Mouse (Mus musculus) thymus, adult 18-20 months (tissue): Measurements from ENCODE around the gene Mark4.

Experiments
- DNase-seq, 2 experiments: peaks; one replicate each; pipeline ENCODE4 v3.0.0; 2022; ENCODE audit warnings: mixed read lengths in 2 of 2

The Mark4 gene

DNA sequence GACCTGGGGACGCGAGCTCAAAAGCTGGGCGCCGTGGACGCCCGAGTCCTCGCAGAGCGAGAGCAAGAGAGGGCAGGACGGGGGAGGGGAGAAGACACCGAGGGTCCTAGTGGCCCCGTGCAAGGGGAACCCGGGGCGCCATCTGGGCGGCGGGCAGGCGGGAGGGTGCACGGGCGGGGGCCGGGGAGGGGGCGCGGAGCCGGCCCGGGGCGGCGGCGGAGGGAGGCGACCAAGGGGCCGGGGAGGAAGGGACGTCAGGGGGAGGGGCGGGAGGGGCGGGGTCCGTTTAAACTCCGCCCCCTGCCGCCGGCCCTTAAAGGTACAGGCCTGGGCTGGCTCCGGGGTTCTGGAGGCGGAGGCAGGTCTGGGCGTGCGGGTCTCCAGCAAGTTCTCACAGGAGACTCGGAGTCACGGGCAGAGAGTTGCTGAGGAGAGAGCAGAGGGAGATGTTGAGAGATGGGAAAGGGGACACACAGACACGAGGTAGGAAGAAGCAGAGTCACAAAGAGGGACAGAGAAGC is at the start of gene Mark4:
Gene Mark4 (minus strand): TSS at position 231 of the 521 bp plus-strand sequence.
- DNase-seq = peak; percentile 63 to 69

DNA sequence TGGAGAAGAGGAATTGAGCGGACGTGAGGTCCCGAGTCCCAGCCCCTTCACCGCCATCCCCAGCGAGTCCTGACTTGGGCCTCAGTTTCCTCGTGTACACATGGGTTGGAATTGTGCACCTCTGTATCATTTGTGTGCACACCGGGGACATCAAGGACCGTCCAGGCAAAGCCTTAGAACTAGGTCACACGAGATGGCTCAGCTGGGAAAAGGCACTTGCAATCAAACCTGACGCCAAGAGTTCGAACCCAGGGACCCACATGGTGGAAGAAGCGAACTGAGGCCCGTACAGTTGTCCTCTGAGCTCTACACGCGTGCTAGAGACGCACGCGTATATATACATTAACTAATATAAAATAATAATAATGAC is 49.0 kb upstream of the Mark4 start:
- DNase-seq = no peak

DNA sequence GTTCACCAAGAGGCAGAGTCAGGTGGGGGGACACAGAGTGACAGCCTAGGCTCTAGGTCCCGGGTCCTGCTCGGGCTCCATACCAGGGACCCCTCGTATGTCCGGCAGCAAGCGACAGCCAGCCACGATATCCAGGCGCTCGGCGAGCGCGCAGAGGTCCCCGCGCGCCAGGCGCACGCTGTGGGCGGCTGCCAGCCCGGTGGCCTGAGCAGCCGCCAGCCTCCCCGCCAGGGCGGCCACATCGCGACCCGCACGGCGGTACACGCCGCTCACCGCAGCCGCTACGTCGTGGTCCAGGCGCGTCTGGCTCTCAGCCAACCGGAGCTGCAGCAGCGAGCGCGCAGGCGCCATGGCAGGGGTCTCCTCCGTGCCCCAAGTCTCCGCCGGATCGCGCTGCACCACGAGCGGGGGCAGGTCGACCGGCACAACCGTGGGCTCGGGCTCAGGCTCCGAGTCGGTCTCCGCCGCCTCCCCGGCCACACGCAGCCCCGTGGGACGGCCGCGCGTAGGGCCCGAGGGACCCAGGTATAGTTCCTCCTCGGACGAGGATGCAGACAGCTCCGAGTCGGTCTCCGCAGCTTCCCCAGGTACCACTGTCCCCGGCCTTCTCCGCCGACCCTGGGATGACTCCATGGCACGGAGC is 48.5 kb upstream of the Mark4 start:
- peak; percentile 40 to 43 for DNase-seq

DNA sequence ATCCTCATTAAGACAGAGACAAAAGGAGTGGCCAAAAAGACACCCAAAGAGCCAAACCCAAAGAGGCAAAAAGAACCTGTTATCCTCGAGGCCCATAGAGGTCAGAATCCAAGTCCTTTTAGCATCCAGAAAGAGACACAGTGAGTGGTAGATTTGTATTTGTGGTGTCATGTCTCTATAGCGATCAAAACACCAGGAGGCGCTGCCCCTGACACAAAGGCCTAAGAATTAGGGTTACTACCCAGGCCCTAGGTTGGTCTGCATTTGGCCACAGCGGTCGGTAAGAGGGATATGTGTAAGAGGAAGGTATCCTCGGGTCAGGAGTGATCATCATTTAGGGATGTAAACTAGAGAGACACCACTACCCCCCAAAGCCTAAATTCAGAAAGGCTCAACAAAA is 47.7 kb upstream of the Mark4 start:
- no peak for DNase-seq

DNA sequence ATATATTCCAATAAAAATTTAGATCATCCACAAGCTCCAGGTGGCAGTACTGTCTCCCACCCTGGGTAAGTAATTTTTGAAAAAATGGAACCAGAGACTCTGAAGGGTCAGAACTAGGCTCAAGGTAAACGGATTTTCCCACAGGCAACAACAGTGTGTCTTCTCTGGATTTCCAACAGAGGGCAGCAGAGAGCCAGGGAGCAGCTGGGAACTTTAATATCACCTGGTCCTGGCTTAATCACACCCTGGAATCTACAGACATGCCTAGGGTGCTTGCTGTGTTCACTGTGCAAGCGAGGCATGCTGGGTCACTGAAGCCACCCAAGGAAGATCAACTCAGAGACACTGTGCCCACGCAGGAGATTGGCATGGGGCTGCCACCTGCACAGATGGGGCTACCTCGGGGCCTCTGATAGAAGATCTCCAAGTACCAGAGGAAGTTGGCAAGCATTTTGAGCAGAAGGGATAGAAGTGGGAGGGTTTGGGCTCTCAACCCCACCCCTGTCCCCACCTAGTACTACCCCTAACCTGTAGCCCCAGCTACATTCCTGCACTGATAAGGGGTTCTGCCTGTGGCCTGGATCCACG is 45.0 kb upstream of the Mark4 start:
- DNase-seq = no peak

DNA sequence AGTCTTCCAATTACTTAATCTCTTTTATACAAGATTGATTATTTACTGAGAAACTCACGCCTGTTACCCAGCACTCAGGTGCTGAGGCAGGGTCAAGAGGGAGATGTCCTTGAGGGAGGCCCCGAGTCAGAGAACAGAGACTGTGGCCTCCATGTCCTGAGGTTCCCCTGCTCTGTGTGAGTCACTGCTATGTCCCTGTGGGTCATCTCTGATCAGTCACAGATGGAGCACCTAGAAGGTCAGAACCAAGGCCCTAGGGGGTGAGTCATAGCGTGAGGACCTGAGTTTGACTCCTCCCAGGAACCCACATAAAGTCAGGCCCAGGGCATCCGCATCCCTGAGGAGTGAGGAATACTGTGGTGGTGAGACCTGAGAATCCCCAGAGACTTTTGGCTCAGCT is 43.0 kb upstream of the Mark4 start:
- no peak for DNase-seq

DNA sequence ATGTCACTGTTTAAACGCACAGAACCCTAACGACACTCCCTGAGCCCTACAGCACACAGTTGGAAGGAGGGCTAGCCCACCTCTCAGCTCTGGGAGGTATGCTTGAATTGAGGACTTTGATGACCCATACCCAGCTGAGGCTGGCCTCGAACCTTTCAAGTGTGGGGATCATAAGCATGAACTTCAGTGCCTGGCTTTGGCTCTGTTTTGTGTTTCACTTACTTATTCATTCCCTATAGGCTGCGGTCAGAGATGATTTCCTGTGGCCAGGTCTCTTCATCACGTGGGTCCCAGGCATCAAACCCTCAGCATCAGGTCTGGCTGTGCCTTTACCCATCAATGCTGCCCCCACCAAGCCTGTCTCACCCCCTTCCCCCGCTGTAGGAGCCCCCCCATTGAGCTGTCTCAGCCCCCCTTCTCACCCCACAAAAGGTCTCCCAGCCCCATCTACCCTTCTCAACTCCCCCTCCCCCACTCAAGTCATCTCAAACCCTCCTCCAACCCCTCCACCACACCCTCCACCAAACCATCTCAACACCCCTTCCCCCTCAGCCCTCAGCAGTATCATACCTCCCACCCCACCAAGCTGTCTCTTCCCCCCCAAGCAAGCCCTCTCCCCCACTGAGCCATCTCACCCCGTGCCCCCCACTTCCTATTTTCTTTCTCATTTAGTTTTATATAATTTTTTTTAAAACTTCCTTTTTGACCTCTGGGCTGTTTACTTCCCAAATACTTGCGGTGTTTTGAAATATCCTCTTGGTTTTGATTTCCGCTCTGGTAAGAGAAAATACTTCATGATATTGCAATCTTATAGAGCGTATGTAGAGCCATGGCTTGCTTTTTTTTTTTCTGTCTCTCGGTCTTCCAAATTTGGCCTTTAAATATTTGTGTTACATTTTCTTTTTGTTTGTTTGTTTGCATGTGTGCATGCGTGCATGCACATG is 42.1 kb upstream of the Mark4 start:
- no peak for DNase-seq

DNA sequence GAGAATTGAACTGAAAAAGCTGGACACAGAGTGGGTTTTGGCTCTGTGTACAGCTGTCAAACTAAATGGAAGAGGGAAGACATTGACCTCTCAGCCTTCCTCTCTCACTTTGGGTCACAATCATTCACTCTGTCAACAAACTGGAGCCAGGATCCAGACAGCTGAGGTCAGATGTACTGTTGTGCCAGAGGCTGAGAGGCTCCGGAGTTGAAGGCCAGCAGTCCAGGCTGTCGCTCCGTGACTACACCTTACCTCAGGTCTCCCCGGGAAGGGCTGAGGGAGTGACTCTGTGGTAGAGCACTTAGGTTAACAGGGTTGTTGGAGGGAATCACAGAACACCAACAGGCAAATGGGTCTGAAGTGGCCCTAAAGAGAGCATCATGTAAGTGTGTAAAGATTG is 39.7 kb upstream of the Mark4 start:
- DNase-seq = no peak

DNA sequence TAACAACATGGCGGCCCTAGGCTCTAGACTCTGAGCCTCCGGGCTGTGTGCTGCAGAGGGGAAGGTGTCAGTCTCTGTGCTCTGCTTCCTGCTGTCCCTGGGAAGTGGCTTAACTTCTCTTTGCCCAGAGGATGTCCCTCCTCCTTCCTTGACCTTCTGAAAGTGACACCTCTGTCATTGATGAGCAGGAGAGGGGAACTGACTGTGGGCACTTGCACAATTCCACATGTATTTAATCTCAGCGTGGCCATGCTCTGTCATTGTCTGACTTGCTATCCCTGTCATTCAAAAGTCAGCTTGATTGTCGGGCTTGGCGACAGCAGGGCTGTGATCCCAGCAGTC is 37.6 kb upstream of the Mark4 start:
- no peak for DNase-seq

DNA sequence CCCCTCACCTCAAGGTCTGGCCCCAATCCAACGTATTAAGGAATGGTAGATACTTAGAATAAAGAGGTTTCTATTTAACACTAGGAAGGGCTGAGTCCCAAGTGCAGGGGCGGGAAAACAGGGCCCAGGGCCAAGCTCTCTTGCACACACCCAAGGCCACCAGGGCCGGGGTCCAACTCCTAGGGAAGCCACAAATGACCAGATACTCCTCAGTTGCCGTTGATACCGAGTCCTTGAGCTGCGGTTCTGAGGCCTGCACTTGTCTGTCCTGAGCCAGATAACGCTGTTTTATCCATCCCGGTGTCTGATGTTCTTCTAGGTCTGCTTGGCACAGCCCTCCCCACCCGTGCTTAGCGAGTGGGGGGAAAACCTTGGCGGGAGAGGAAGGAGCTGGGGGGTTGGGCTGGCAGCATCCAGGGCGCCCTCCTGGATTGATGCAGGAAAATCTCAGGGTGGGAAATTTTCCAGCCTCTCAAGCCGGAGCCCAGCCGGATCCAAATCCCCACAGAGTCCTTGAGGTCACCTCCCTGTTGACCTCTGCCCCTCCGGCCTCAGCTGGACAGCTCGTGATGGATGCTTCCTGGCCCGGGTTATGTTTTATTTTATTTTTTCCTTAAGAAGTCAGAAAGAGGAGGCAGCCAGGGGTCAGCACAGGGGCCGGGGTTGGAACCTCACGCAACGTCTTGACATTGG is 37.0 kb upstream of the Mark4 start:
- no peak for DNase-seq

DNA sequence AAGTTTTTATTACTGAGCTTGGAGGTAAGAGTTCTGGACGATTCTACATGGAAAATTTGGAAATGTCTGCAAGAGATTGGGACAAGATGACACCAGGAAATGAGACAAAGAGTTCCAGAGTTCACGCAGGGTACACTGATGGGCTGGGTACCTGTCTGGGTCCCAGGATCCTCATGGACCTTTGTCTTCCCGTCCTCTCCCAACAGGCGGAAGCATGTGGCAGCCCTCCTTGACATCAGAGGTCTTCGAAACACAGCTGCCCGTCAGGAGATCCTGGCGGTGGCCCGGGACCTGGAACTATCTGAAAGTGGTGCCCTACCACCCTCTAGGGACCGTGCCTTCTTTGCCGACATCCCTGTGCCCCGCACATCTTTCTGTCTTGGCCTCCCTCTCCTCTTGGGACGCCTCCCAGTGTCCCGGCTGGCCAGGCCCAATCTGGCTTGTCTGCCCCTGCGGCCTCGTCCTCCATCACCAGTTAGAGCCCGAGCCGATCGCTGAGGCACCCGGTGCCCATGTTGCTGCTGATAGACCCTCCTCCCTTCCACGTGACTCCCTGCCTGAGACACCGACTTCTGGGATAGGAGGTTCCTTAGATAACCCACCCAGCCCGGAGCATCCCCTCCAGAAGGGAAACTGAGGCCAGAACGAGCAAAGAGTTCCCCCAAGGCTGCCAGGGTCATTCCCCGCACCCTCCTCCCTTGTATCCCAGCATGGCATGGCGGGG is 36.3 kb upstream of the Mark4 start:
- no peak for DNase-seq

DNA sequence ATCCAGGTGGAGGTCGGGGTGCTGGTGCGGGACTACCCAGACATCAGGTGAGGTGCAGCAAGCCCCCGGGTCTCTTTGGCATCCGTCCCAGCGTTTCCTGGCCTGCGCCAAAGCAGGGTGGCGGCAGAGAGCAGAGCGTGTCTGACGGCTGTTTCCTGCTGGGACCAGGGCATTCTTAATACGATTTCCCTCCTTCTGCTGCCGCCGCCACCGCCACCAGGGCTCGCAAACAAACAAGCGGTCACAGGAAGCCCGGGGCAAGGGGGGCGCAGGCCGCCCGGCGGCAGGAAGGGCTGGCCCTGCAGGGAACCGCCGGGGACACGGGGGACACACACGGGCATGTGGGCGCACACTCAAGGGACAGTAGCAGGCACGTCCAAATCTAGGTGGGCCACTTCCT is 33.1 kb upstream of the Mark4 start:
- no peak for DNase-seq

DNA sequence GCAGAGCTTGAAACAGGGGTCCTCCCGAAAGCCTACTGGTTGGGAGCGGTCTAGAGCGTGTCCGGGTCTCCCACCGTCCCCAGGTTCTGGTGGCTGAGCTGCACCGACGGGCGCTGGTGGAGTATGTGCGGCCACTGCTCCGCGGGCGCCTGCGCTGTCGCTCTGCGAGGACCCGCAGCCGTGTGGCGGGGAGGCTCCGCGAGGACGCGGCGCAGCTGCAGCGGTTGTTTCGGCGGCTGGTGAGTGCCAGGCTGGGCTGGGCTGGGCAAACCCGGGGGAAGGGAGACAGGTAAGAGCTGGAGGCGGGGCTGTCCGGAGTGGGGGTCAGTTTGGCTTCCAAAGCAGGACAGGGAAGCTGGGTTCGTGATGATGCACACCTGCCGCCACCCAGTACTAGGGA is 30.9 kb upstream of the Mark4 start:
- no peak for DNase-seq

DNA sequence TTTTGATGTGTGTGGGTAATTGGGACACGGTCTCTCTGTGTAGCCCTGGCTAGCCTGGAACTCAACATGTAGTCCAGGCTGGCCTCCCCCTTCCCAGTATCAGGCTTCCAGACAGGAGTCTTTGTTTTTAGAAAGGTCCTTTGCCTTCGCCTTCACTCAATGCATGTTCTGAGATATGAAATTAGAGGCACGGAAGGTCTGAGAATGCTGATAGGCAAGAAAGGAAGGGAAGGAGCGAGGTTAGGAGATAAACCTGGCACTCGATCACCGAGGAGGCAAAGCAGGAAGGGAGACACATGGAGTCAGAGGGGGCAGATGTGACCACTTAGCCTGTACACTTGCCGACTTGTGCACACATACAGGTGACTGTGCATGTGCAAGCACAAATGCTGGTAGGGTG is 27.9 kb upstream of the Mark4 start:
- DNase-seq = no peak

DNA sequence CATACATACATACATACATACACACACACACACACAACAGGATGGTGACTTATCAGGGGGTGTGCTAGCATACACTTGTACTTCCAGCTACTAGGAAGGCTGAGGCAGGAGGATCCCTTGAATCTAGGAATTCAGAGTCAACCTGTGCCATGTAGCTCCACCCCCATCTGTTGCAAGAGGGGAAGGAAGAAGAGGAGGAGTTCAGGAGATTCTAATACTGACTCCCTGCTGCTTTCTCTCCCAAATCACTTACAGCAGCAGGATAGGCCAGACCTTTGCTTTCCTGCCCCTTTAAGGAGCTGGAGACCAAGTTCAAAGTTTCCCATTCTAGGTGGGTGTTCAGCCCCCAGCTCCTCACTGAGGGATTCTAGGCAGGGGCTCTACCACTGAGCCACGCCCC is 26.9 kb upstream of the Mark4 start:
- no peak for DNase-seq

DNA sequence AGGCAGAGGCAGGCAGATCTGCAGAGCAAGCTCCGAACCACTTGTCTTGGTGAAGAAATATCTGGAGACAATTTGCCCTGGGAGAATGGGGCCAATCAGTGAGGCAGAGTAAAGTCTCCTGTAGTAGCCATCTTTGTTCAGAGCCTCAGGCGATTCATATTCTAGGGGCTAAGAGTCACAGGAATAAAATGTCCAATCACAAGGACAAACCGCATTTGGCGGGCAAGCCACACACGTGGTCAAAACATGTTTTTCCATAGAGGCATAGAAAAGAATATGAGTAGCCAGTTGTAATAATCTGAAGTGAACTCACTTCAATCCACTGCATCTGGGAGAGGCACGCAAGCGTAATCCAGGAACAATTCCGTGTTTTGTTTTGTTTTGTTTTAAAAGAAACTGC is 24.7 kb upstream of the Mark4 start:
- no peak for DNase-seq

DNA sequence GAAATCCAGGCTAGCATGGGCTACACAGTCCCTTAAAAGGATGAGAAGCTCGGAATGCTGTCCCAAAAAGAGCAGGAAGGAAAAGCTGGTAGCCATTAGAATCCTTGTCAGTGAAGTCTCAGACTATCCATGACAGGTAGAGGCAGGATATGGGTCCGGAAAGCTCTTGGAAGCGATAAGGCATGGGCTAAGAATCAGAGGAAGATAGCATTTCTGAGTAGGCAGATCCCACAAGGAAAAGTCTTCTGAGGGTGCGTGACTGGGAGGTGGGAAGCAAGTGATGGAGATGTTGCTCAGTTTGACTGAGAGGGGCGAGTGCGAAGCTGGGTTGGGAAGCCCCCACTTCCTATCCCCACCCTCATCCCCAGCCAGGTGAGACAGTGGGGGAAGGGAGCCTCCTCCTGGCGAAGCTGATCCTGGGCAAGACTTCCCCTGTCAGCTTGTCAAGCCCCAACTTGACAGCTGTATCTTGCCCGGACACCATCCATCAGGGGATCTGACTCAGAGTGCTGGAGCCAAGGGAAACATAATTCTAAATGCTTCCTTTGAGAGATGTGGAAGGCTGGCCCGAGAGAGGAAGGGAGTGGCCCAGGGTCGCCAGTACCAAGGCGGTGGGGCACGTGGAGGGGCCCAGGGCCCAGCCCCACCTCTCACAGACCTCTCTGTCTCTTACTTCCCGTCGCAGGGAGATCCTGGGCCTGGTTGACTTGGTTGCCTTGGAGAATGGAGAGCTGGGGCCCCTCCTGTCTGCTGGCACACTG is 19.2 kb upstream of the Mark4 start:
- DNase-seq = no peak

DNA sequence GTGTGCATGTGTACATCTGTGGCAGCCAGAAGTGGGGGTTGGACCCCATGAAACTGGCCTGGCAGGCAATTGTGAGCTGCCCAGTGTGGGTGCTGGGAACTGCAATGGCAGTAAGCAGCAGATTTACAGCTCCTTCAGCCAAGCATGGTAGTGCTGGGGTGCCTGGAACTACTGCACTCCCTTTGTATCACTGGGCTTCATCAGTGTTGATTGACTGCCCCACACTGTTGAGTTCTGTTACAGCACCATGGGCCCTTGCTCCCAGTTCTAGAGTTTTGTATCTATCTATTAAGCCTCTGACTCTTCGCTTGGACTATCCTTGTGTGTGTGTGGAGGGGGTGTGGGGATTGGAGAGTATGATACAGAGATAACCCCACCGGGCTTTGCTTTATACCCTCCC is 18.5 kb upstream of the Mark4 start:
- no peak for DNase-seq

DNA sequence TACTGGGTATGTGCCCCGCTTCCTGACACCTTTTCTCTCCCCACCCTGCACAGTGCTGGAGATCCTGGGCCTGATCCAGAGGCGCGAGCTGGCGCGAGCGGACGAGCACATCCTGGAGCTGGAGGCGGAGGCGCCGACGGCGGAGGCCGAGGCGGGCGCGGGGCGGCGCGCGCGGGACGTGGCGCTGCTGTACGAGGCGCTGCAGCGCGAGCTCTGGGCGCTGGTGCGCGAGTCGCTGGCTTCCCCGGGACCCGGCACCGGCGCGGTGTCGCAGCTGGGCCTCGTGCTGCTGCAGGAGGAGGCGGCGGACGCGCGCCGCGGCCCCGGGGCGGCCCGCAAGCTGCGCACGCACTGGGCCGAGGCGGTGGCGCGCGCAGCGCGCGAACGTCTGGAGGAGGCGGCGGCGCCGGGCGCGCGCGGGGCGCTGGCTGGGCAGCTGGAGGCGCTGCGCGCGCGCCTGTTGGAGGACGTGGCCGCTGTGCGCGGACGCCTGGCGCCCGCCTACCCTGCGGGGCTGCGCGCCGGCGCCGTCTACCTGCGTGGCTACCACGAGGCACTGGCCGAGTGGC is 15.3 kb upstream of the Mark4 start:
- DNase-seq = peak in 1 of 2 experiments; percentile 24

DNA sequence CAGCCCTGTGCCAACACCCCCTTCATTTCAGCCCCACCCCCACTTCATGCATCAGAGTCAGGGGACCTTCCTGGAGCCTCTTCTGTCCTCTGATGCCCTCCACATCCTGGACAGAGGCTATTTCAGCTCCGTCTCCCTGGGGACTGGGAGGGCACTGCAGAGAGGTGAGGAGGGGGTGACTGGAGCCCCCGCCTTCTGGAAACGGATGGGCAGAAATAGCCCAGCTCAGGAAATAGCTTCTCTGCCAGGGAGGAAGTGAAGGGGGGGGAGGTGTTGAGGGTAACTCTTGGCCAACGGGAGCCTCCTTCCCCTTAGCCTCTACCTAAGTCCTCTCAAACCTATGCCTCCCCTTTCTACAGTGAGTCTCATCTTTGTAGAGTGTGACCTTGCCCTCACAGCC is 13.8 kb upstream of the Mark4 start:
- DNase-seq = no peak

DNA sequence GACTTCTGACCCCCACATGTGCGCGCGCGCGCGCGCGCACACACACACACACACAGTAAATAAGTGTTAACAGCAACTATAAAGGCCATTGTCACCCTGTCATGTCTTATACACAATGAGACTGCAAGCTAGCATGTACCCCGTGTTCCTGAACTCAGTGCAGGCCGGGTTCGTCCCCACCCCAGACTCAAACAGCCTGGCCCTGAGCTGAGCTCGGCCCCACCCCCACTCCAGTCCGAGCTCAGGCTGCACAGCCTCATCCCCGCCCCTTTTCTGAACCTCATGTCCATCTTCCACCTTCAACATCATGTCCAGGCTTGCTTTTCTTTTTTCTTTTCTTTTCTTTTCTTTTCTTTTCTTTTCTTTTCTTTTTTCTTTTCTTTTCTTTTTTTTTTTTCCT is 11.7 kb upstream of the Mark4 start:
- no peak for DNase-seq

DNA sequence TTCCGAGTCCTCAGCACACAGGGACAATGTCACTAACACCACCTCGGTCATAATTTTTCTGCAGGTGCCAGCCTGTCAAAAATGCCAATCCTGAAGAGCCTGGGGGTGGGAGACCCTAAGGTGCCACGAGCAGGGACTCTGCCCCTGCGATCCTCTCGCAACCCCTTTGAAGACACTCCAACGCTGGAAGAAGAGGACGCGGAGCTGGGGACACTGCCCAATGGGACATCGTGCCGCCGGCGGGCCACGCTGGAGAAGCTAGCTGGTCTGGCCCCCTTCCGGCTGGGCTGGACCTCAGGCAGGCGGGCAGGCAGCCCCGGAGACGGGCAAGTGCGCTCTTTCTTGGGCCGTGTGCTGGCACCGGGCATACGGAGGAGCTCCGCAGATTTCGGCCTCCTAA is 10.8 kb upstream of the Mark4 start:
- DNase-seq = no peak
